Mouse (Mus musculus) CH12.LX (cell line): ENCODE results near the gene Hsbp1. TPM values are rescaled to one million over a fixed set of nuclear protein-coding genes. Genes with fewer than 3 reads are reported as not detected.

Experiments used
- DNase-seq: peaks from one replicate; pipeline ENCODE4 v3.0.0-alpha.2; 2013; ENCODE audit errors: extremely low read depth
- H3K27ac ChIP-seq: 2 replicates; pipeline ENCODE4 v1.5.1; 2012; ENCODE audit warnings: low read depth, mild to moderate bottlenecking, control low read depth, moderate library complexity; ENCODE audit not compliant: insufficient read depth
- H3K27me3 ChIP-seq: replicated peaks from 2 replicates; pipeline ENCODE3; 2012; ENCODE audit warnings: inconsistent platforms
- H3K36me3 ChIP-seq, 2 experiments: replicated peaks in 1 of 2; 2 replicates each; pipeline versions ENCODE3 to v1.6.1; 2012; ENCODE audit warnings: inconsistent platforms in 1 of 2, low read length in 1 of 2, mild to moderate bottlenecking in 1 of 2, mixed read lengths in 1 of 2, moderate library complexity in 1 of 2; ENCODE audit not compliant: control insufficient read depth in 1 of 2, insufficient read depth in 1 of 2
- H3K4me1 ChIP-seq, 2 experiments: 2 replicates each; pipeline ENCODE4 v1.6.1; 2012; ENCODE audit warnings: inconsistent platforms in 1 of 2, moderate library complexity in 1 of 2; ENCODE audit not compliant: insufficient read depth in 2 of 2, control insufficient read depth in 1 of 2
- H3K4me2 ChIP-seq: 2 replicates; pipeline ENCODE4 v1.6.1; 2012; ENCODE audit warnings: low read depth, mild to moderate bottlenecking, control low read depth; ENCODE audit not compliant: poor library complexity, insufficient read depth, severe bottlenecking
- H3K4me3 ChIP-seq, 3 experiments: fragments of 150-350 bp in 1 of 3; sonication (generic) in 1 of 3; replicated peaks in 1 of 3; 2 replicates each; pipeline versions ENCODE3 to v1.5.1; 2011 to 2012; ENCODE audit warnings: low read depth in 2 of 3, low read length in 2 of 3, mild to moderate bottlenecking in 2 of 3, moderate library complexity in 2 of 3, control low read depth in 1 of 3, improper control_type of control experiment in 1 of 3, inconsistent platforms in 1 of 3, mixed read lengths in 1 of 3; ENCODE audit not compliant: poor library complexity in 1 of 3
- H3K79me2 ChIP-seq: replicated peaks from 2 replicates; pipeline ENCODE4 v1.6.1; 2012; ENCODE audit warnings: mild to moderate bottlenecking, moderate library complexity; ENCODE audit not compliant: control insufficient read depth, poor library complexity, insufficient read depth, severe bottlenecking; ENCODE audit errors: extremely low read depth
- H3K9ac ChIP-seq: 2 replicates; pipeline ENCODE4 v1.6.1; 2012; ENCODE audit warnings: low read depth, mild to moderate bottlenecking, control low read depth, moderate library complexity; ENCODE audit not compliant: insufficient read depth
- H3K9me3 ChIP-seq: replicated peaks from 2 replicates; pipeline ENCODE3; 2012; ENCODE audit warnings: low read length, inconsistent platforms, mixed read lengths
- BHLHE40 ChIP-seq: IDR thresholded peaks from 2 replicates; pipeline ENCODE4 v1.6.1; 2011; ENCODE audit warnings: mild to moderate bottlenecking, low read depth, low read length, improper control_type of control experiment
- CHD1 ChIP-seq: IDR thresholded peaks from 2 replicates; pipeline ENCODE4 v1.6.1; 2012; ENCODE audit warnings: low read depth, low read length, improper control_type of control experiment, inconsistent platforms
- CHD2 ChIP-seq: IDR thresholded peaks from 2 replicates; pipeline ENCODE4 v1.6.1; 2011; ENCODE audit warnings: low read length, improper control_type of control experiment
- CTCF ChIP-seq, 2 experiments: IDR thresholded peaks in 1 of 2; conservative IDR thresholded peaks in 1 of 2; 2 replicates each; pipeline ENCODE4 v1.5.1; 2011 to 2012; ENCODE audit warnings: low read depth in 2 of 2, low read length in 2 of 2, improper control_type of control experiment in 1 of 2, inconsistent platforms in 1 of 2, mild to moderate bottlenecking in 1 of 2, moderate library complexity in 1 of 2
- E2F4 ChIP-seq: IDR thresholded peaks from 2 replicates; pipeline ENCODE4 v1.6.1; 2011; ENCODE audit warnings: low read depth, low read length, improper control_type of control experiment; ENCODE audit not compliant: insufficient replicate concordance
- ELF1 ChIP-seq: IDR thresholded peaks from 2 replicates; pipeline ENCODE4 v1.6.1; 2014; ENCODE audit warnings: low read depth, mild to moderate bottlenecking, inconsistent platforms, low read length, improper control_type of control experiment
- EP300 ChIP-seq: IDR thresholded peaks from 2 replicates; pipeline ENCODE4 v1.6.1; 2011; ENCODE audit warnings: low read length, improper control_type of control experiment
- ETS1 ChIP-seq: conservative IDR thresholded peaks from 2 replicates; pipeline ENCODE4 v1.6.1; 2012; ENCODE audit warnings: low read depth, mild to moderate bottlenecking, inconsistent platforms, low read length, improper control_type of control experiment, moderate library complexity
- GABPA ChIP-seq: IDR thresholded peaks from 2 replicates; pipeline ENCODE4 v1.6.1; 2012; ENCODE audit warnings: low read depth, low read length, improper control_type of control experiment, inconsistent platforms; ENCODE audit not compliant: insufficient replicate concordance
- HCFC1 ChIP-seq: IDR thresholded peaks from 2 replicates; pipeline ENCODE4 v1.6.1; 2012; ENCODE audit warnings: low read depth, mild to moderate bottlenecking, inconsistent platforms, low read length, improper control_type of control experiment
- IRF4 ChIP-seq: IDR thresholded peaks from 2 replicates; pipeline ENCODE4 v1.6.1; 2014; ENCODE audit warnings: low read depth, mild to moderate bottlenecking, inconsistent platforms, low read length, improper control_type of control experiment
- JUN ChIP-seq: IDR thresholded peaks from 2 replicates; pipeline ENCODE4 v1.6.1; 2011; ENCODE audit warnings: low read depth, mild to moderate bottlenecking, low read length, improper control_type of control experiment, moderate library complexity; ENCODE audit not compliant: insufficient read depth
- JUND ChIP-seq: conservative IDR thresholded peaks from 2 replicates; pipeline ENCODE4 v1.6.1; 2011; ENCODE audit warnings: low read depth, low read length, improper control_type of control experiment
- KAT2A ChIP-seq: IDR thresholded peaks from 2 replicates; pipeline ENCODE4 v1.6.1; 2012; ENCODE audit warnings: low read length, improper control_type of control experiment, inconsistent platforms; ENCODE audit not compliant: insufficient replicate concordance
- MAFK ChIP-seq: IDR thresholded peaks from 2 replicates; pipeline ENCODE4 v1.6.1; 2011; ENCODE audit warnings: low read length, improper control_type of control experiment; ENCODE audit not compliant: insufficient replicate concordance
- MAX ChIP-seq: IDR thresholded peaks from 2 replicates; pipeline ENCODE4 v1.6.1; 2011; ENCODE audit warnings: low read length, improper control_type of control experiment
- MAZ ChIP-seq: IDR thresholded peaks from 2 replicates; pipeline ENCODE4 v1.6.1; 2012; ENCODE audit warnings: low read depth, mild to moderate bottlenecking, inconsistent platforms, low read length, improper control_type of control experiment, moderate library complexity
- MEF2A ChIP-seq: IDR thresholded peaks from 2 replicates; pipeline ENCODE4 v1.6.1; 2014; ENCODE audit warnings: low read depth, mild to moderate bottlenecking, inconsistent platforms, low read length, improper control_type of control experiment, borderline replicate concordance
- MXI1 ChIP-seq: IDR thresholded peaks from 2 replicates; pipeline ENCODE4 v1.6.1; 2011; ENCODE audit warnings: mild to moderate bottlenecking, low read depth, low read length, improper control_type of control experiment
- MYC ChIP-seq: IDR thresholded peaks from 2 replicates; pipeline ENCODE4 v1.6.1; 2011; ENCODE audit warnings: low read depth, mild to moderate bottlenecking, improper control_type of control experiment, low read length
- NELFE ChIP-seq: IDR thresholded peaks from 2 replicates; pipeline ENCODE4 v1.6.1; 2011; ENCODE audit warnings: low read depth, low read length, improper control_type of control experiment
- NRF1 ChIP-seq: IDR thresholded peaks from 2 replicates; pipeline ENCODE4 v1.6.1; 2014; ENCODE audit warnings: low read depth, mild to moderate bottlenecking, inconsistent platforms, low read length, improper control_type of control experiment, moderate library complexity
- PAX5 ChIP-seq: IDR thresholded peaks from 2 replicates; pipeline ENCODE4 v1.6.1; 2012; ENCODE audit warnings: low read length, inconsistent platforms, mixed read lengths
- POLR2A ChIP-seq: IDR thresholded peaks from 2 replicates; pipeline ENCODE4 v1.6.1; 2011; ENCODE audit warnings: low read depth, mild to moderate bottlenecking, improper control_type of control experiment, low read length
- POLR2AphosphoS2 ChIP-seq: IDR thresholded peaks from 2 replicates; pipeline ENCODE4 v1.6.1; 2011; ENCODE audit warnings: low read depth, low read length, improper control_type of control experiment
- RAD21 ChIP-seq: IDR thresholded peaks from 2 replicates; pipeline ENCODE4 v1.6.1; 2011; ENCODE audit warnings: low read depth, mild to moderate bottlenecking, low read length, improper control_type of control experiment, moderate library complexity
- RCOR1 ChIP-seq: conservative IDR thresholded peaks from 2 replicates; pipeline ENCODE4 v1.6.1; 2012; ENCODE audit warnings: low read depth, mild to moderate bottlenecking, inconsistent platforms, low read length, improper control_type of control experiment
- SIN3A ChIP-seq: IDR thresholded peaks from 2 replicates; pipeline ENCODE4 v1.6.1; 2012; ENCODE audit warnings: low read length, improper control_type of control experiment, inconsistent platforms
- SMC3 ChIP-seq: IDR thresholded peaks from 2 replicates; pipeline ENCODE4 v1.6.1; 2011; ENCODE audit warnings: low read depth, low read length, improper control_type of control experiment
- TBP ChIP-seq: conservative IDR thresholded peaks from 2 replicates; pipeline ENCODE4 v1.6.1; 2011; ENCODE audit warnings: low read depth, low read length, improper control_type of control experiment
- TCF12 ChIP-seq: IDR thresholded peaks from 2 replicates; pipeline ENCODE4 v1.6.1; 2014; ENCODE audit warnings: low read depth, mild to moderate bottlenecking, inconsistent platforms, low read length, improper control_type of control experiment
- UBTF ChIP-seq: IDR thresholded peaks from 2 replicates; pipeline ENCODE4 v1.6.1; 2012; ENCODE audit warnings: low read depth, mild to moderate bottlenecking, inconsistent platforms, low read length, improper control_type of control experiment, moderate library complexity
- USF1 ChIP-seq: IDR thresholded peaks from 2 replicates; pipeline ENCODE4 v1.6.1; 2014; ENCODE audit warnings: low read depth, mild to moderate bottlenecking, inconsistent platforms, low read length, improper control_type of control experiment
- USF2 ChIP-seq: conservative IDR thresholded peaks from 2 replicates; pipeline ENCODE4 v1.6.1; 2011; ENCODE audit warnings: low read depth, low read length, improper control_type of control experiment
- ZC3H11A ChIP-seq: IDR thresholded peaks from 2 replicates; pipeline ENCODE4 v1.6.1; 2012; ENCODE audit warnings: low read depth, mild to moderate bottlenecking, inconsistent platforms, low read length, improper control_type of control experiment
- ZKSCAN1 ChIP-seq: IDR thresholded peaks from 2 replicates; pipeline ENCODE4 v1.6.1; 2012; ENCODE audit warnings: low read depth, inconsistent platforms, low read length, improper control_type of control experiment, borderline replicate concordance
- ZMIZ1 ChIP-seq: IDR thresholded peaks from 2 replicates; pipeline ENCODE4 v1.6.1; 2012; ENCODE audit warnings: low read depth, mild to moderate bottlenecking, inconsistent platforms, low read length, improper control_type of control experiment
- ZNF384 ChIP-seq: IDR thresholded peaks from 2 replicates; pipeline ENCODE4 v1.6.1; 2012; ENCODE audit warnings: low read depth, low read length, improper control_type of control experiment, inconsistent platforms
- dilution Hi-C: fragments of 300-500 bp; cut with MboI; formaldehyde crosslinking; loops from 2 replicates; pipeline ENCODE4 v1.14.3; 2020; ENCODE audit warnings: low sequenced_read_pairs; ENCODE audit not compliant: extremely low pct_unique_long_range_greater_than_20kb, extremely low pct_ligation_motif_present
- in situ Hi-C: fragments of 300-500 bp; cut with MboI; formaldehyde crosslinking; loops from 3 replicates; pipeline ENCODE4 v1.14.3; 2019; ENCODE audit warnings: low sequenced_read_pairs, low pct_ligation_motif_present, low pct_unique_long_range_greater_than_20kb, mixed read lengths
- polyA plus RNA-seq: library from polyadenylated mRNA; unstranded; fragments of >175 nt; gene quantifications from 2 replicates; pipeline ENCODE4 v1.2.1, GENCODE M21; 2012; ENCODE audit warnings: low read depth; ENCODE audit not compliant: insufficient read length
- total RNA-seq, 2 experiments: library from RNA; depleted of rRNA; stranded (reverse); fragments of 300-350 nt in 1 of 2; fragments of >200 nt in 1 of 2; gene quantifications; 2 replicates each; pipeline ENCODE4 v1.2.3; 2012 to 2014

Hsbp1 gene
- total RNA-seq (2012; rRNA removed): 55.8 and 61.7 TPM in 2 replicates
- total RNA-seq (2014; rRNA removed): 53.8 and 59.0 TPM in 2 replicates
- 66.9 and 89.0 TPM in 2 replicates for polyA plus RNA-seq

GRCm38 (mm10) chr8:119344190-119344856 lies at the start of gene Hsbp1:
Gene Hsbp1, plus strand, starts transcription at chr8:119344488.
- dilution Hi-C loops: no loop called here
- peak within 1 kb of the TSS; percentile 91 for H3K9ac ChIP-seq
- peak within 1 kb of the TSS; percentile 82 to 98 (median 84) for H3K4me3 ChIP-seq
- peak; percentile 99 for DNase-seq
- H3K36me3 ChIP-seq: peaks cover 28 to 30% of the 10 kb centered on the region in 2 experiments
- H3K27ac ChIP-seq: no peak within 1 kb of the TSS; the same call in 1 of the 2 replicates
- in situ Hi-C loops: no loop called here
- H3K79me2 ChIP-seq: peaks cover 14% of the 10 kb centered on the region
- H3K4me2 ChIP-seq: peak within 1 kb of the TSS; percentile 98
- no peaks in the 10 kb centered on the region for H3K27me3 ChIP-seq
- no peaks in the 10 kb centered on the region for H3K9me3 ChIP-seq
- TF ChIP-seq HCFC1 (peak; percentile 97), MAFK (no peak), NELFE (peak; percentile 68), JUN (no peak), IRF4 (peak; percentile 40; the same call in 1 of the 2 replicates), CHD1 (no peak), MAX (peak; percentile 88), SMC3 (no peak), MYC (no peak), GABPA (peak; percentile 37; the same call in 1 of the 2 replicates), MEF2A (peak; percentile 32; the same call in 1 of the 2 replicates), CHD2 (peak; percentile 99), EP300 (no peak), ETS1 (no peak), ELF1 (peak; percentile 93), RCOR1 (no peak), KAT2A (peak; percentile 88; the same call in 1 of the 2 replicates), E2F4 (no peak), SIN3A (peak; percentile 51; the same call in 1 of the 2 replicates), RAD21 (no peak), USF2 (peak; percentile 38; the same call in 1 of the 2 replicates), TCF12 (peak; percentile 33), POLR2AphosphoS2 (no peak), NRF1 (peak; percentile 73), ZNF384 (no peak), BHLHE40 (peak; percentile 77), USF1 (peak; percentile 78), TBP (0 out of 2 replicates have a peak, but pooled peaks have one; percentile 43), MAZ (no peak), JUND (no peak), CTCF (conservative IDR thresholded peaks at IDR 0.05 in 1 of 2, IDR thresholded peaks at IDR 0.05 in 1 of 2; ENCODE audit: low read depth in 2 of 2, low read length in 2 of 2) (no peak), ZC3H11A (no peak), POLR2A (peak; percentile 82), ZKSCAN1 (no peak), ZMIZ1 (peak; percentile 40; the same call in 1 of the 2 replicates), PAX5 (no peak), MXI1 (no peak; the same call in 1 of the 2 replicates), UBTF (no peak)
- peaks cover 0 to 41% of the 10 kb centered on the region in 2 experiments; a peak in 2 of 4 replicates for H3K4me1 ChIP-seq
